Mouse (Mus musculus) heart, postnatal 4 days (tissue): Measurements from ENCODE around the gene Mthfs. TPM values are rescaled to one million over a fixed set of nuclear protein-coding genes. Genes with fewer than 3 reads are reported as not detected.
"Not testable (repeated sequence)": the region's sequence is repeated elsewhere in the genome, so short reads cannot be mapped to it uniquely, and the experiment has no call there.

ENCODE experiments used
- DNase-seq: peaks from one replicate; pipeline ENCODE4 v3.0.0; 2021
- total RNA-seq, 2 experiments: library from RNA; stranded (reverse); gene quantifications; 2 replicates each; pipeline ENCODE4 v1.2.3; 2021

The Mthfs gene
- total RNA-seq: 10 to 100 TPM; 18.9 to 19.4 TPM

DNA sequence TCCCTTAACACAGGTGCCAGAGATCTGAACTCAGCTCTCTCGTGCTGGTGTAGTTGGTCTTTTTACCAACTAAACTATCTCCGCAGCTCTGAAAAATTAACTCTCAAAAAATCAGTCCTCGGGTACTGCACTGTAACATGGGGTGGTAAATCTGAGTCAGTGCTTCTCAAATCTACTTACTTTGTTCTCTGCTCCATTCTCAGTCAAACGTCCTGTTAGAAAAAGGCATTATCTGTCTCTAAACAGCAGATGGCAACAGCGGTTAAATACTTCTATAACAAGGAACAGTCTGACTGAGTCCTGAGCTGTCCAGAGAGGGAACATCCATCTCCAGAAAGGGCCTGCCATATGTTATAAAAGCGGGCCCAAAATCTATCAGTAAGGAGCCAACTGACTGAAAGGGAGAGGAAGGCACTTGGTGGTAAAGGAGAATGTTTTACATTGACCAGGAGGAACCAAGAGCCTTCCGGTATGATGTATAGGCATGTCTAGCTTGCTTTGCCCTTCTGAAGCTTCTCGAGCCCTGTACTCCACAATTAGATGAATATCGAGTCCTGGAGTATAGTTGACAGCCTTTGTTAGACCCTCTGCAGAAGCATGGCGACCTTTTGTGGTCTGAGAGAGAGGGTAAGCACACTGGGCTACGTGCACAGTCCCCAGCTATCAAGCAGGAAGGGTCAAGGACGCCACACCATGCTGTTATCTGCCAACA lies at the start of gene Mthfs:
Mthfs (plus strand) TSS at position 324 of the 712 bp plus-strand sequence.
- not testable (repeated sequence) for DNase-seq

DNA sequence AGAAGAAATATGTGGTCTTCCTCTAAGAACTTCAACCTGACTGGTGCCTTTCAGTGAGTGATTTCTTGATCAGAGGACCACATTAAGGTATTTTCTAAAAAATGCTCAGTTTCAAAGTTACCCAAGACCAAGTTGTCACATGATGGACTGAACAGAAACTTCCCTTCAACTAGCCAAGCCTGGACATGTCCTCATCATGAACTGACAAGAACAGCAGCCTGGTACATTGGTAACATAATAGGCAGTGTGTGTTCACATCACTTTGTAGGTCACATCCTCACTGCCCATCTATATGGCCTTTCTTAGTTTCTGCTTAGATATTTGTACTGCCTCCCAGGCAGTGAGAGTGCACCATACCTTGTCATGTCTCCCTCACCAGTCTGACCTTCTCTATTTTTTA lies 37.9 kb upstream of the Mthfs start:
- DNase-seq: not testable (repeated sequence)

DNA sequence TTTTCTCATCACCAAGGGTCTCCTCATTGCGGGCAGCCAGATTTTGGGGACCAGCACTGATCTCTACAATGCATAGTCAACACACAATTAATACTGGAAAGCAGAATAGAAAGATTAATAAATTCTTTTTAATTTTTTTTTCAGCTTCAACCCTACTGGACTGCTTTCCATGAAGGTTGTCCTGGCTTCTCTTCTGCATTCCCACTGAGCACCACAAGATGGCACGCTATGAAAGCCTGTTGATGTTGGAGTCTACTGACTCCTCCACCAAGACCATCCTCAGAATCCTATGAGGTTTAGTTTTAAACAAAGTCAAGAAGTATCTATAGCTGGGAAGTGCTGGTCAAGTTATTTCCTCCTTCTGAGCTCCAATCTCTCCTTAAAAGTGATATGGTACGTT lies 31.6 kb upstream of the Mthfs start:
- peak; percentile 84 for DNase-seq

DNA sequence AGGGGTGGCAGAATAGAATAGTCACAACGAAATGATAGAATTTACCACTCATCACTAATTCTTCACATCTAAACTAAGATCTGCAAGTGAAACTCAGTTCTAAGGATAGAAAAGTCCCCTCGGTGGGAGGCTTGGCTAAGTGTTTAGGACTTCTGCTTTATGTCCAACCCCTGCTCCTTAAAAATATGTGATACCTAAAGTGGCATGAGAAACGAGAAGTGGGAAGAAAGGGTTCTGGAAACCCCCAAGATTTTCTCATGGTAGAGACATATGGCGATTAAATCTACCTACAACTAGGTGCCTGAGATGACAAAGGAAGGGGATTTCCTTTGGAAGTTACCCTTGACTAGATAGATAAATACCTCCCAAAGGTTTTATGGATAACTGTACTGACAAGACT lies 31.0 kb upstream of the Mthfs start:
- not testable (repeated sequence) for DNase-seq

DNA sequence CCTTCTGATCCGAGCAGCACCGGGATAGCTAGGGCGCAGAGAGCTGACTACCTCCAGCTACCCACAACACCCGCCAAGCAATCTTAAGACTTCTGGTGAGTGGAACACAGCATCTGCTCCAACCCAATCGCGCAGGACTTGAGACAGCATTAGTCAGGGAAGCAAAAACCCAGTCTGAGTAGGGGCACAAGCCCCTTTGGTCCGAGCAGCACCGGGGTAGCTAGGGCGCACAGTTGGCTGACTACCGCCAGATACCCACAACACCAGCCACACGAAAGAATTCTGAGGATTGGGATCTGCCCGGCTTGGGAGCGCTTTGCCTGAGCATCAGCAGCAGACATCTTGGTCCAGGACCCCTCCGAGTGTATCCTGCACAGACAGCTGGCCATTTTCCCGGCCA lies 23.5 kb upstream of the Mthfs start:
- not testable (repeated sequence) for DNase-seq

DNA sequence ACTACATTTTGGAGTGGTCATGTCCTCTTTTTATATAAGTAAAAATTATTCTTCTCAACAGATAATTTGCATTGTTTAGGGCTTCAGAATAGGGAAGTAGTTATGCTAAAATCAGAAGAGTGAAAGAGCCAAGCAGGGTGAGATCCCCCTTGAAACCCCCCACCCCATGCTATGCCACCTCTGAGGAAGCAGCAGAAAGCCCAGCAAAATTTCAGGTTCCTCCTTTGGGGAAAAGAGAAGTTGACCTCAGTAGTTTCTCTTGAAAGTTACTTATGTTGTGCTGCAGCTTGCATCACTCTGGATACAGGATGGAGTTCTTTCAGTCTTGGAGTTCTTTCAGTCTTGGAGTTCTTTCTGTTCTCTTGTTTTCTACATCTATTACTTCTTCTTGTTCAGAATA lies 15.0 kb upstream of the Mthfs start:
- not testable (repeated sequence) for DNase-seq

DNA sequence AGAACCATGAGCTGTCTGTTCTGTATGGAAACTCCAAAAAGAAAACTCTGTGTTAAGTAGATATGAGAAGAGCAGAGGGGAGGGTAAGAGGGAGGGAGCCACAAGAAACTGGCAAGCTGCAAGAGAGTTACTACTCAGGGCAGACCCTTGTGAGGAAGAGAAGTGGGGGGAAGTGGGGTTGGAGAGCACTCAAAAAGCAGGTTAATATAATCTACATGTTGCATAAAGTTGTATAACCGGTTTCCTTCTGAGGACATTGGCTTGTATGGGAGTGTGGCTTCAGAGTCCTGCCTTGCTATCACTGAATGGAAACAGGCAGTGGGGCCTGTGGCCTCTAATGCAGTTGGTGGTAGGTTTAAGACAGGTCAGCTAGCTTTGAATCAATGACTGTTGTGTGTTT lies 13.0 kb upstream of the Mthfs start:
- DNase-seq: not testable (repeated sequence)

DNA sequence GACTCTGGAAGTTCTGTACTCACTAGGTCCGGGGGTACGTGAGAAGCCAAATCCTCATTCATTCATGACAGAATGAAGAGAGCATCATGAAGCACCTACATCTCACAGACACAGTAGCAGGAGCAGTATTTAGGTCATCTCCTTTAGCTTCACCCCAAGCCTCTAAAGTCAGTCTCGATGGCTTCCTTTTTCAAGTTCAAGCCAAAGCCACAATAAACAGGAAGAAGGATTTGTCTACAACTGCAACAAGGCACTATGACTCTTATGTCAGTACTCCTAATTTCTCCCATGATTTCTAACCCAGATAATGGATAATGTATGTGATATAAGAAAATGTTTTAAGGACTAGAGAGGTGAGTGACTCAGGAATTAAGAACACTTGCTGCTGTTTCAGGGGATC lies 12.1 kb upstream of the Mthfs start:
- not testable (repeated sequence) for DNase-seq

DNA sequence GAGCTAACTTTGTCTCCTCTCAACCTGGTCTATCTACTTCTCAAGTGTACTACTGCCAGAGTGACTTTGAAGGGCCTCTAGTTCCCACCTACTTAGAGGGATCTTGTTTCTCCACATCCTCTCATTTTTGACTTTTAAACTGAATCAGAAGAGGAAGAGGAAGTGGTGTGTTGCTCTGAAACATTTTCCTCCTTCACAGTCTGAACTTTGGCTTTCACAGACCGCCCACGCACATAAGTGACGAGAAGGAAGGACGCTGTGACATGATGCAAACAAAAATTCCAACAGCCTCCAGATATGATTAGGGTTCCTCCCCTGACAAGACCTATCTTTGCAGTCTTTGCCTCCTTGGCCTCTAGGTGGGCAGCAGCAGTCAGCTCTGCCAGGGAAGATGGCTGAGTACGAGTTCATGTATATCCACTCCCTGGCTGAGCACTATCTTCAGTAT lies 11.5 kb upstream of the Mthfs start, which contains the start of the genes Bcl2a1b and Gm29094:
Bcl2a1b (plus strand) TSS at position 241 of the 448 bp plus-strand sequence.
Gm29094 (plus strand) TSS at position 411 of the 448 bp plus-strand sequence.
- DNase-seq: not testable (repeated sequence)

DNA sequence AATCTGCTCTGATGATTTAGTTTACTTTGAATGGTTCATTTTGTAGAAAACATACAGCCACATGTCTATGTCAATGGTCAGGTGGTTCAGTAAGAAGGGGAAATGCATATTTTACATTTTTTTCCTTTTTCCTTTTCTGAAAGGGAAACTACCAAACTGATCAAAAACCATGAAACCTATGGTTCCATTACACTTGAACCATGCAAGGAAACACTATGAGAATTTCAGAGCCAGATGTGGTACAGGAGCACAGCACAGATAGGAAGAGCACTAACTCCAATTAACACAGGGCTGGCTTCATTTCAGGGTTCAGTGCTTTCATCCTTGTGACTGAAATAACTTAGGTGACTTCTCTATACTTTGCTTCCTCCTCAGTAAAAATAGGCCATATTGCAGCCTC lies 8.2 kb upstream of the Mthfs start:
- not testable (repeated sequence) for DNase-seq

DNA sequence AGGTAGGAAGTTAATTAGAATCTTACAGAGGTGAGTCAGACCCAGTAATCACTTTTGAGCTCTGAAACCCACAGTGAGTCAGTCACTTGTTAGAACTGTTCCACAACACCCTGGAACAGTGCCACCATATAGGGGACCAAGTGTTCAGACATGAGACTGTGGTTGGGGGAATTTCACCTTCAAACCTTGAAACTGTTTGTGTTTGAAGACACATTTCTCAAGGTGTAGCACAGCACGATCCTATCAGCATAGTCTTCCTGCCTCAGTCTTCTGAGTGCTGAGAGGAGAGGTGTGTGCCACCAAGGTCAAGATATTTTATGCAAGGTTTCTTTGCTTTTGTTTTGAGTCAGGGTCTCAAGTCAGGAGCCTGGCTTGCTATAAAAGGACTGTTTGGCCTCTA lies 1.5 kb upstream of the Mthfs start:
- not testable (repeated sequence) for DNase-seq

DNA sequence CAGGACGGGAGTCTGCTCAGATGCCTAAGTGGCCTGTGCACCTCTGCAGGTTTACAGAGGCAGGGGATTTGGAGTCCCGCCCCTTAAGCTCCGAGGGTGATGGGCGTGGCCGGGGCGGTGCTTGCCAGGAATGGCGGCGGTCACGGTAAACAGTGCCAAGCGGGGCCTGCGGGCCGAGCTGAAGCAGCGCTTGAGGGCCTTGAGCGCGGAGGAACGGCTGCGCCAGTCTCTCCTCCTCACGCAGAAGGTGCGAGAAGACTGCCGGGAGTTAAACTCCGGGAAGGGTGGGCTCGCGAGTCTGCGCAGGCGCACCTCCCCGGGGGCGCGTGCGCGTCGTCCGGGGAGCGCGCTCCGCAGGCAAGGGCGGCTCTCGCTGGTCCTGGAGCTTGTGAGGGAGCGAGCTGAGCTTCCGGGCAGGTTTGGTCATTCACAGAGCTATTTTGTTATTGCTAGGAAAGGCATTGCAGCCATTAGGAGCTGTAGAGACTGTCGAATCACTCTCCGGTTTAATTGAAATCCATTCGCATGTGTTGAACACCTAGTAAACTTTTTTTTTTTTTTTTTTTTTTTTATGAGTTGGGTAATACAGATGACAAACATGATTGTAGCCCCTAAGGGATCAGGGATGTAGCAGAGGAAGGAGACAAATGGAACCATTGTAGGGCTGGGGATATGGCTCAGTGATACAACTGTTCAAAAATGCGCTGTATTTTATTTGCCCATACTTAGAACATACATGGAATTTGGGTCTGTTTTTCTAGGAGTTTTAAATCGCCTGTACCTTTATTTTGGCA lies 786 bp downstream of the Mthfs start:
- peak; percentile 87 for DNase-seq

DNA sequence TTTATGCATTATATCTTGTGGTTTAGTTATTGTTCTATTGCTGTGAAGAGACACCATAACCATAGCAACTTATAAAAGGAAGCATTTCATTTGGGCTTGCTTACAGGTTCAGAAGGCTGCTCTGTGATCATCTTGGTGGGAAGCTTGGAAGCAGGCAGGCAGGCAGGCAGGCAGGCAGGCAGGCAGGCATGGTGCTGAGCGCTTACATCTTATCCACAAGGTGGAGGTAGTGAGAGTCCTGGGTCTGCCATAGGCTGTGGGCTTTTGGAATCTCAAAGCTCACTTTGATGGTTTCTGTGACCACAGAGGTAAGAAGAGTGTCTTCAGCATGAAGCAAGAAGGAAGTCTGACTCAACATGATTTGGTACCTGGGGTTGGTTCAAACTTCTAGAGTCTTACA lies 2.0 kb downstream of the Mthfs start:
- DNase-seq: peak; percentile 41

DNA sequence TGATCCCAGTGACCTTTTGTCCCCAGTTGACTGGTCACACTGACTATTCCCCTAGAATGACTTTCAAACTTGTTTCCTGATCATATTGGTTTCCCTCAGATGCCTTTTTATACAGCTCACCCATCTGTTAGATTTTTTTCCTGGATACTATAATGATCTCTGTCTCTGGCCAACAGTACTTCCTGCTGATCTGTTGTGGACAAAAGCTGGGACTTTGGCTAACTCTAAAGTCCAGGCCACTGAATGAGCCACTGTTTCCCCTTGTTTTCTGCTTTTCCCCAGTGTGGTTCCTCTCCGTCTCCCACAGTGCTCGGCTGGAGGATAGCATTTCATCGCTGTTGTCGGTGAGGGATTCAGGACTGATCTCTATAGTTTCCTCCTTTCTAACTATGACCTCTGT lies 7.7 kb downstream of the Mthfs start:
- DNase-seq: not testable (repeated sequence)

DNA sequence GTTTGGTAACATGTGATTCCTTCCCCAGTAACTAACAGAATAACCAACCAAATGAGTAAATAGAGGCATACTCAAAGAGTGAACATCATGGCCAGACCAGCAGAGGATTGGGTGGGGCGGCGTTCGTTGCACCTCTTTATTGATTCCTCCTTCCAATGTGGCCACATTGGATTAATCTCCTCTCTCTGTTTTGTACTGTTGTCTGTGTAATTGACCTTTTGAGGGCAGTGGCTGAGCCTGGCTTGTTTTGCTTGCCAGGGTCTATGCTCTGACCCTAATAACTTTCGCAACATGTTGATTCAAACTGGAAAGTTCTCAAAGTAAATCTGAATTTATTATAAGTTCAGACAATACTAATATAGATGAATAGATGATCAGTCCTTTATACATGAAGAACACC lies 9.2 kb downstream of the Mthfs start:
- DNase-seq: not testable (repeated sequence)

DNA sequence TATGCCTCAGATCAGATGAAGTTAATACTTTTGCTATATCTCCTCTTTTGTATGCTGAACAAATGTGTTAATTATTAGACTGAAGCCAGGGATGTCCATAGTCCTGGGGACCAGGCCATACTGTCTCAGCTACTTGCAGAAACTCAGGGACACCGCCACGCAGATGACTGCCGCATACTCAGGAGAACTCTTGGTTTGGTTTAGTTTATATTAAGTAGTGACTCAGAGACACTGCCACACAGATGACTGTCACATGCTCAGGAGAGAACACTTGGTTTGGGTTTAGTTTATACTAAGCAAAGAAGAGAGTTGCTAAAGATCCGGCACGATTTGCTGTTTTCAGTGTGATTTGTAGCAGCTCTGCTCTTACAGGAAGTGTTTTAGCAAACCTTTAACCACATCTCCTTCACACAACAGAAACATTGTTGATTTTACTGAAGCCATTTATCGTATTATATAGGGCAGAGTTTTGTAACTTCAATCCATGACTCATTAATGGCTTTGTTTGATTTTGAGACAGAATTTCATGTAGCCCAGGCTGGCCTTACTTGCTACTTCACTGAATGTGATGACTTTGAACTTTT lies 10.3 kb downstream of the Mthfs start:
- not testable (repeated sequence) for DNase-seq

DNA sequence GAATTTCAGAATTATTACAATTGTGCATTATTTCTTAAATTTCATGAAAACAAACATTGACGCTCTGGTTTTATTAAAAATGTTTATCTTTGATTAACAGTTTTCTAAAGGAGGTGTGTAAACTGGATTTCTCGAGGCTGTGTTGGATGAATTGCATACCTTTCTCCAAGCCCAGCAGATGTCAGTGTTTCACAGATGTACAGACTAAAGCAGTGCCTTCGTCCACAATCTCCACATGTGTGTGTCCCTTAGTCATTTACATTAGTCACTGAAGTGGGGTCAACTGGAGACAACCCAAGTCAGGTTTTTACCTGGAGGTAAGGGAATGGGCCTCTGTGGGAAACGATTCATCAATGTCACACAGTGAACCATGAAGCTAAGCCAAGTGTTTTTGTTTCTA lies 15.6 kb downstream of the Mthfs start:
- peak; percentile 28 for DNase-seq

DNA sequence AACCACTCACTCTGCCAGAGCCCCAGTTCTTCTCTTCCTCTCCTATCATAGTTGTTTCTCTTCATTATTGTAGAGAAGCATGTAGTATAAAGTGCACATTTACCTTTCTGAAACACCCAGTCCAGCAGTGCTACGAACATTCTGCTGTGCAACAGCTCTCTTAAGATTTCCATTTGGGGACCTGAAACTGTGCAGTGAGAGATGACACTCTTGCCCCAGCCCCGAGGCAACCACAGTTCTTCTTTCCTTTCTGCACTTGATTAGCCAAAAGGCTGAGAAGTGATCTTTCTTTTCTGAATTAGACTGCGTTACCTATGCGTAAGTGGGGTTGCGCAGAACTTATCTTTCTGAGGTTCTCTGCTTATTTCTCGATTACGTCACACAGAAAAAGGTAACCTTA lies 17.6 kb downstream of the Mthfs start:
- no peak for DNase-seq

DNA sequence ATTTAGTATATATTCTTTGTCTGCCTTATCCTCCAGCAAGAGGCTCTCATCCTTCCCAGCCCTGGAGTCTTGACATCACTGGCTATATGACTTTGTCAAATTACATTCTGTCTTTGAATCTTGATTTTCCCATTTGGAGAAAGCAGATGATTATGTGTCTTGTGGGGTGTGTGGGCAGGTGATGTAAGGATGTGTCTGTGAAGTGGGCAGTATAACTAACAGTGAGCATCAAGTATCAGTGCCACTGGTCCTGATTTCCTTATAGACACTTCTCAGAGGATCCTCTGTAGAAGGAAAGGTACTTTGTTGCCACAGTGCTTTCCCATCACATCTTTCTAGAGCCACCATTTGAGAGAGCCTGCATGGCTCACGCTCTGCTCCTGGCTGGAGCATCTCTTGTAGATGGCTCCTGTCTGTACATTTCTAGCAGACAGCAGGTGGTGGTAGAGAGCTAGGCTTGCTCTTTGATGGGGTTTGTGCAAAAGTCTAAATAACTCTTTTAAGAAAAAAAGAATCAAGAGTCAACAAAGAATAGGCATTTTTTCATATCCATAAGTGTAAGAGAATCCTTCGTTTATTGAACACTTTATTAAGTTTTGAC lies 20.5 kb downstream of the Mthfs start:
- DNase-seq: peak; percentile 62

DNA sequence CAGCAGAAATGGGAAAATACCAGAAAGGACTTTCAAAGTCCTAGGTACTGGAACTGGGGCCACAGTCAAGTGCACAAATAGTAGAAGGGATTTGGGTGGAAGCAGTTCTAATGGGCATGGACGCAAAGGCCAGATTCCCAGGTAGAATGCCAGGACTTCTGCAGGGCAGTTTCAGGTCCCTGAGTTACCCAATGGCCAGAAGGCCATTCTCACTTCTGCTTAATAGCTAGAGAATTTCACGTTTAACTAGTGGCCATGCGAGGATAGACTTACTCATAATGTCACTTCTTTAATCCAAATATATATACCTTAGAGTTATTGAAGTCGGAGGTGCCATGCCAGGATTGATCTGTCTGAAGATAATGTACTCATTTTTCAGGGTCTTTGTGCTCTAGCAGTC lies 26.7 kb downstream of the Mthfs start:
- DNase-seq: not testable (repeated sequence)

DNA sequence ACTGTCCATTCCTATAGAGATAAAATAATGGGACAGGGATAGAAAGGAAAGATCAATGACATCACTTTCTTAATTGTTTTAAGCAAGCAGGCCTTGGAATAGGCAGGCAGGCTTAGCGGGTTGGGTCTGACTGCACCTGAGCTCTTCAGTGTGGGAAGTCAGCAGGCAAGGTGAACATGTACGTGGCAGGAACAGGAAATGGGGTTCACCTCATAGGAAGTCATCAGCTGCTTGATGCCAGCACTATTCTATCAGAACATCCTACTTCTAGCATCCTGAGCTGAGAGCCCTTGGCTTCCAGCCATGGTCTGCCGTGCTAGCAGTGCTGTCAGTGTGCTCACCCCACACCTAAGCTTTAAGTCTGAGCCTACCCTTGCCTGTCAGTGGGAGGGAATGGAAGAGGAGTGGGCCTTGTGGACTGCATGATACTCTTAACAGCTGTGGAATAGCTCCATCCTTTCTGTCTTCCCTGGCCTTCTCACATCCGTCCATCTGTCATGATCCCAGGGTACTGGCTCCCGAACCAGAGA lies 28.6 kb downstream of the Mthfs start:
- not testable (repeated sequence) for DNase-seq

DNA sequence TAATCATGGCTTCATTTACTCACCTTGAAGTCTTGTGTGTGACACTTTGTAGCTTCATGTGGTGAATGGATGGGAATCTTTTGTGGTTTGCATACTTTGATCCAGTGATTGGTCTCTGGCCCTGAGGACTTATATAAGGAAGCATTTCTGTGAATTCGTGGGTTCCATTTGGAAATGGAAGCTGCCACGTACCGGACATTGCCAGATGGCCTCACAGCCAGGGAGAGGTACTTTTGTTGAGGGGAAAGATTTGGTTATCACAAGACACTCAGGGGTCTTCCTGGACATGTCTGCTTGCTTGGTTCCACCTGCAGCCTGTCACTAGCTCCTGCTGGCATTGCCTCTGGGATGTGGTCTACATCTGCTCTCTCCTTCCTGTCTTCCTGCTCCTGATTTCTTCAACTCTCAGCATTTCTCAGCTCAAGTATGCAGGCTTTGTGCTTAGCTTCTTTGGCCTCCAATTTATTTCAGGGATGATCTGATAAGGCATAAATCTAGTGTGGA lies 30.1 kb downstream of the Mthfs start:
- DNase-seq: not testable (repeated sequence)
